Mouse (Mus musculus): ENCODE measurements around the gene Hoxa1.

The Hoxa1 gene

DNA sequence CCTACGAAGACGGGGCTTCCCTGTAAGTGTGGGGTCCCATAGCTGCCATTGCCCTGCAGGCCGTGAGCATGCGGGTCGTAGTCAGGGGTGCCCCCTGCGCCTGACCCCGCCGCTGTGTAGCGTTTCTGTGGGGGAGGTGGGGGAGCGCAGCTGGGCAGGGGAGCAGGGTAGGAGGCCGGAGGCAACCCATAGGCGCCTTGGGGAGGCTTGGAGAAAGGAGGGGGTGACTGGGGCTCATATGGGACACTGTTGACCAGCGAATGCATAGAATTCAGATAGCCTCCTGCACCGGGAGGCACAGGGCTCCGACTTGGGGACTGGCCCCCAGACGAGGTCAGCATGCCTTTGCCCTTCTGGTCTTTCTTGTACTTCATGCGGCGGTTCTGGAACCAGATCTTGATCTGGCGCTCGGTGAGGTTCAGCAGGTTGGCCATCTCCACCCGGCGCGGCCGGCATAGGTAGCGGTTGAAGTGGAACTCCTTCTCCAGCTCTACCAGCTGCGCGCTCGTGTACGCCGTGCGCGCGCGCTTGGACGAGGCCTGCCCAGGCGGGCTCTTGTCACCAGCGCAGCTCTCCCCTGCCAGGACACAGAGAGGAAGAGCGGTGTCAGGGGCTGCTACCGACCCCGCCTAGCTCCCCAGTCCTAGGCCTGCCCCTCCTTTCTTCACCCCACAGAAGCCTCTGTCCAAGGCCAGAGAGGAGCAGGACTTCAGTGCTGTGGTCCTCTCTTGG lies 12.2 kb upstream of the Hoxa1 start:
- no peak for DNase-seq

DNA sequence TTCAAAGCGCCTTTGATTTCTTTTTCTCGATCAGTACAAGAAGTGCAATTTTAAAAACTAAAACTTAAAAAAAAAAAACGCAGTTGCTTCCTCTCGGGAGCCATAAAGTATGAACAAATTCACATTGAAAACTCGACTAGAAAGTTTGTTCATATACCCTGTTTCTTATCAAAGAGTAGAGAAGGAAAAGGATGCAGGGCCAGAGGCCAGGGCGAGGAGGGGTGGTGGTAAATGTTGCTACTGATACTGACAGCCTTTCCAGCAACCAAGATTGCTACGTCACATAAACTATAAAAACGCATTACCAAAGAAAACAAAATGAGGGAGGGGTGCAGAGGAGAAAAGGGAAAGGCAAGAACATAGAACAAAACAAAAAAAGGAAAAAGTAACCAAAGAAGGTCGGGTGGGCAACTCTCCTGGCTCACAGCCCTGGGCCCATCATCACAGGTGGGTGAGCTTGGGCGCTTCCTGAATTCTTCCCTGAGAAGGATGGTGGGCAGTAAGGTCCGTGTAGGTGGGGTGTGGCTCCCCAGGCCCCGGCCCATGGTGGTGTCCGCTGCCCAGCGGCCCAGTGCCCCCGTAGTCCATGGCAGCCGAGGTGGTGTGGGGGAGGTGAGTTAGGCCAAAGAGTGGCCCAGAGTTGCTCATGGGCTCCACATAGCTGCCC lies 11.5 kb upstream of the Hoxa1 start:
- DNase-seq, result no peak

DNA sequence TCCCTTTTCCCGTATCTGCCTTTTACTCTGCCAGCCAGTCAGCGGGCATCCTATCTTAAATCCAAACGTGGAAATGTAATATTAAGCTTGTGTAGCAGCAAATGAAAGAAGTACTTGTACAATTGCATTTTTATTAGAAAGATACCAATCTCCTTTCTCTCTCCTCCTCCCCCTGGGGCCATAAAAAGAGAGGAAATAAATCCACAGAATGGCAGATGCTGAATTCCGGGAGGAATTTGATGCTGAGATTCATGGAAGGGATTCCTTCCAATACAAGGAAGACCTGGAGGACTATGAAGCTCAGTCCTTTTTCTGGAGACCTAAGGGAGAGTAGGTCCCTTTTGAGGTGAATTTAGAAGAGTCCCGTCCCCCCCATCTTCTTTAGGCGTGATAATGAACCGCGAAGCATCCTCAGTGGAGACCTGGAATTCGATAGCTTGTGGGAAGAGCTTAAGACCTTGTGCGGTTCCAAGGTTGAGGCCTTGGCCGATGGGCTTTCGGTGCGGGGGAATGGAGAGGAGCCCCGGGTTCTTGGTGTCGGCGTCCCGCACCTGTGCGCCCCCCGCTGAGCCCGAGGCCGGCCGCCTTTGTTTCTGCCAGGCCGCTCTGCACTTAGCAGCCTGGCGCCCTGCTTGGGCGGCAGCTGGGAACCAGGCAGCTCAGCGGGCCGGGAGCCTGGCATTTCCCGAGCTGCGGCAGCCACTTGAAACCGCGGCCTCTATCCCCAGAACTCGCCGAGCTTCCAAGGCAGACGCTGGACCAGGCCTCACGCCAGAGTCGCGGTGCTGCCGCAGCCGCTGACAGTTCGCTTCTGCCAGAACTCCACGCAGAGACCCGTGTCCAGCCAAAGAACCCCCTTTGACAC lies 10.3 kb upstream of the Hoxa1 start:
- no peak for DNase-seq

DNA sequence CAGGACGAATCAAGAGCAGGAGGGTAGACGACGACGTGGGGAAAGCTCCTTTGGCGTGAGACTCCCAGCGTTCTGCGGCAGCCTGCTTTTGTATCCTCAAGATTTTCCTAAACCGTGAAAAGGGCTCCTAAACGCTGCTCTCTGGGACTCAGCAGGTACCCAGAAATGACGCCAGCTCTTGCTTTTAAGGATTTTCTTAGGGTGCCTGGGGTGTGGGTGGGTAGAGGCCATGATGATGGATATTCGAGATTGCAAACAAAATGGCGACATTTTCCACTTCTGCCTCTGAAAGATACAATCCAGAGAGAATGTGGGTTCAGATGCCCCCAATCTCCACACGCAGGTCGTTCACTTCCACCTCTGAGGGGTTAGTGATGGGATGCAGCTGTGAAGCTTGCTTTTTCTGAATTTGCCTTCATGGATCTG lies 9.6 kb upstream of the Hoxa1 start:
- DNase-seq, result no peak

DNA sequence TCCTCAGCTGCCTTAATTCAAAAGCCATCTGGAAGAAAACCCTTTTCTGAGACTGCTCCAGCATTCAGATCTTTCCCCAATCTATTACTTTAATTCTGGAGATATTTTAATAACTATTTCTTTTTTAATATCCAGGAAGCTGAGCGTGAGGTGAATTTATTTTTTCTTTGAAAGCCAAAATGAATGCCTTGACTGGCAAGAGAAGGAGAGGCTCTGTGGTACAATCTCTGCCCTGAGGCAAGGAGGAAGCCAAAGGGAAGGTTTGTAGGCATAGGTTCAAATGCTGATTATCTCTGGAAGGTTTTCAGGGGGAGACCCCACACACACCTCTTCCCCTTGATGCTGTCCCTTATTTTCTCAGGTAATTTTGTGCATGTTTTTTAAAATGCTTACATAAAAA lies 9.1 kb upstream of the Hoxa1 start:
- no peak for DNase-seq

DNA sequence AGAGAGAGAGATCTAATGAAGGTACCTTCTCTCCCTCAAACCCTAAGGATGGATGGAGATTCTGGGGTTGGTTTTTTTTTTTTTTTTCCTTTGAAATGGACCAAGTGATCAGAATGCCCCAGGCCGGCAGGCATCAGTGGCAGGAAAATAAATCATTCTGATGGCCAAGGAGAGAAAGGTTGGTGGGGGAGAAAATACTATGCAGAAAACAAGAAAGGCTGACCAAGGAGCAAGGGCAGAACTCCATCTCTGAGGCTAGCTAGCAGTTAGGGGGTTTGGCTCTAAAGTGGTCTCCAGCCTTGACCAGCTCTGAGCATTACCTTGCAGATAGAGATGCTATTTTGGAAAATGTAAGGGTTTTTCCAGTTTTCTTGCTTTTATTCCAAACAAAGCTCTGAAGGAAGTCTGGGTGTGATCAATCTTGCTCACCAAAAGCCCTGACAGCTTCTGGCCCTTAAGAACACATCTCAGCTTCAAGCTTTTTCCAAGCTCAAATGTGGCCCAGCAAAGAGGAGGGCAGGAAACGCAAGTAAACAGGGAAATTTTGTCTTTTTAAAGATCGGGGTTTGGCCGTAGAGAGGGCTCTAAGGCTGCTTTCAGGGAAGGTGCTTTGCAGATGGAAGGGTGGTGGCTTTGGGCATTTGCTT lies 8.4 kb upstream of the Hoxa1 start:
- DNase-seq, result no peak

DNA sequence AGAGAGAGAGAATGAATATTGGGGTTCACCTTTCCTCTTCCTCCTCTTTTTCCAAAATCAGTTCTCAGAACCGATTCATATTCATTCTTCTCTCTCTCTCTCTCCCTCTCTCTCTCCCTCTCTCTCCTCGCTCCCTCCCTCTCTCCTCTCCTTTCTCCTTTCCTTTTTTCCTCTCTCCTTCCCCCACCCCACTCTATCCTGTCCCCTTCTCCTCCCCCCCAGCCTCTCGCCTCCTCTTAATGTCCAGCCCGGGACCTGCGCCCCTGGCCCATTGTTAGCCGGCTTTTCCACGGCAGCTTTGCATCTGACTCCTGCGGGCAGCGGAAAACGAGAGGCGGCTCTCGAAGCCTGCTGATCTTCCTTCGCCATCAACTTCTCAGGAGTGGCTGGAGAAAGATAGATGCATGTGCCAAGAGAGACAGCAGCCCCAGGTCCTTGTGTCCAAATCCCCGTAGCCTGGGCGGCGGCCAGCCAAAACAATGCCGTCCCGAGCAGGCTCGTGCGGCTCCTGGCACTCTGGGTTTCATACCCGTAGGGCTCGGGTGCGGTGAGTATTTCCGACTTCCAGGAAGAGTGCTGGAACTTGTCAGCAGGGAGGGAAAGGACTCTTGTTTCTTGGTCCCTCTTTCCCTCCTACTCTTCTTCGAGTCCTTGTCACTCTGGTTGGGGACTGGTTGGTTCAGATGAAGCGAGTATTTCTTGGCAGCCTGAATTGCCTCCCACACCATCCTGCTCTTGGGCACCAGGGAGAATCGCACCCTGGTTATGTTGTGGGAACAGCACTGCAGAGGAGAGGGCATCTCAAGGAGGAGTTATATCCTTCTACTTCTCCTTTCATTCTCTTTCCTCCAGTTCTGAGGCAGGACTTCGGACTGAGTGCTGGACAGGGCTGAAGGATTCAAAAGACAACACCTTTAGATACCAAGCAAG lies 7.6 kb upstream of the Hoxa1 start:
- DNase-seq, result no peak

DNA sequence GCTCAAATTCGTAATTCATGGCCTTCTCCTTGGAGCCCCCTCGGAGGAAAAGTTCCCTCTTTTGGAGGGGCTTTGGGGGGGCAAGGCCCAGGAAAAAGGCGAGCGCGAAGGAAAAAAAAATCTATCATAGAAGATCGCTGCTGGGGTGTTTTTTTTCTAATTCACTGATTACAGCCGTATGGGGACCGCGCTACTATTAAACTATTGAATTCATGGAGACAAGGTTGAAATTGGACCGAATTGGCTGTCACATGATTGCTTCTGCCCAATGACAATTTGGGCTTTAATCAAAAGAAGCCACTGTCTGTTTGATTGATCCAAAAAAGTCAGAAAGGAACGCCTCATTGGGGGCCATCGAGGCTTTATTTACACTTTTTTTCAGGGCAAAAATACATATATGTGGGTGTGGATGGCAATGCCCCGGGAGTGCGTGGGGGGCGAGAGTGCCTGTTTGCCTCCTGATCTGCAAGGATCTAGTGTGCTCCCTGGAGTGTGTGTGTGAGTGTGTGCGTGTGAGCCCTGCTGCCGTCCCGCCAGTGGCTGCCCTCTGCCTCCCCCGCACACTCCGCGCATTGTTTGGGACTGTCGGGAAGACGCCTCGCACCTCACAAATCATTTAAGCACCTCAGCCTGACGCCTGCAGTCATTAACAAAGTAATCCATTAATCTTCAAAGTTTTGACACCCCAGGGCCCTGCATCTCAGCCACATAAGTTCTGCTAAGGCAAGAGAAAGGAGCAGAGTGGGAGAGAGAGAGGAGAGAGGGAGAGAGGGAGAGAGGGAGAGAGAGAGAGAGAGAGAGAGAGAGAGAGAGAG lies 6.7 kb upstream of the Hoxa1 start, which contains the start of gene Hoxa2:
Gene Hoxa2, minus strand, starts transcription at position 206 of the 815 bp plus-strand sequence.
- DNase-seq, result no peak

DNA sequence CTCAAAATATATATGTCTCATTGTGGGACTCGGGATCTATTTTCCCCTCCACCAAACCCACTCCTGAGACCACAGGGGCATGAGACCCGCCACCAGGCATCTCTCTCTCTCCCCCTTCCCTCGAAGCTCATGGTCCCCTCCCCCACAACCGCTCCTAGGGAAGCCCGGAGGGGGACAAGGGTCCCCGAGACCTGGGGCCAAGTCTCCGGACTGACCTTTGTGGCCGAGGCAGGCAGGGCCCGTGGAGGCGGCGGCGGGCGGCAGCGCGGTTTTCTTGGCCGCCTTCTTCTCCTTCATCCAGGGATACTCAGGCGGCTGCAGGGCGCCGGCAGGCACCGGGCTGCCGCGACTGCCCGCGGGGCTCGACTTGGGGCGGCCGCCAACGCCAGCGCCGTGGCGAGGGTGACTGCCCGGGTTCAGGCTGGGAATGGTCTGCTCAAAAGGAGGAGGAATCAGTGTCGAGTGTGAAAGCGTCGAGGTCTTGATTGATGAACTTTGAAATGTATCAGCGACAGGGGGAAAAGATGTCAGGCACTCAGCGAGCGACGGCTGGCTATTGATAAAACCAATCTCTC lies 6.0 kb upstream of the Hoxa1 start:
- no peak for DNase-seq

DNA sequence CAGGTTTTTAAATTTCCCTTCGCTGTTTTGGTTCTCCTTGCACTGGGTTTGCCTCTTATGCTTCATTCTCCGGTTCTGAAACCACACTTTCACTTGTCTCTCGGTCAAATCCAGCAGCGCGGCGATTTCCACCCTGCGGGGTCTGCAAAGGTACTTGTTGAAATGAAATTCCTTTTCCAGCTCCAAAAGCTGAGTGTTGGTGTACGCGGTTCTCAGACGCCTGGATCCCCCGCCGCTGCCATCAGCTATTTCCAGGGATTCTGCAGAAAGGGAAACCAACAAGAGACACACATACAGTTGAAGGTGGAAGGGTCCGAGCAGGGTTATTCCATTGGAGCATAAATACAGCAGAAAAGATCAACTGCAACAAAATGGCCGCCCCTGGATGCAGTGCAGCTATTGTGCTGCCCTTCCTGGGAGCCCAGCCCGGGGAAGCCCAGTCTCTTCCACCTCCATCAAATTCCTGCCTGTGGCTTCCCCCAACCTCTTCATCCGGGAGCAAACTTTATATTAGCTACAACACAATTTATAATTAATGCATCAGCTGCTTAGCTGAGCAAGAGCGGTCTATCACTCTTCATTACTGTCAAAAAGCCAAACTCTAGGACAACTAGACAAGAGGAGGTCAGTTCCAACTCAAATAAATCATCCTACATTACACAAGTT lies 5.4 kb upstream of the Hoxa1 start:
- no peak for DNase-seq

DNA sequence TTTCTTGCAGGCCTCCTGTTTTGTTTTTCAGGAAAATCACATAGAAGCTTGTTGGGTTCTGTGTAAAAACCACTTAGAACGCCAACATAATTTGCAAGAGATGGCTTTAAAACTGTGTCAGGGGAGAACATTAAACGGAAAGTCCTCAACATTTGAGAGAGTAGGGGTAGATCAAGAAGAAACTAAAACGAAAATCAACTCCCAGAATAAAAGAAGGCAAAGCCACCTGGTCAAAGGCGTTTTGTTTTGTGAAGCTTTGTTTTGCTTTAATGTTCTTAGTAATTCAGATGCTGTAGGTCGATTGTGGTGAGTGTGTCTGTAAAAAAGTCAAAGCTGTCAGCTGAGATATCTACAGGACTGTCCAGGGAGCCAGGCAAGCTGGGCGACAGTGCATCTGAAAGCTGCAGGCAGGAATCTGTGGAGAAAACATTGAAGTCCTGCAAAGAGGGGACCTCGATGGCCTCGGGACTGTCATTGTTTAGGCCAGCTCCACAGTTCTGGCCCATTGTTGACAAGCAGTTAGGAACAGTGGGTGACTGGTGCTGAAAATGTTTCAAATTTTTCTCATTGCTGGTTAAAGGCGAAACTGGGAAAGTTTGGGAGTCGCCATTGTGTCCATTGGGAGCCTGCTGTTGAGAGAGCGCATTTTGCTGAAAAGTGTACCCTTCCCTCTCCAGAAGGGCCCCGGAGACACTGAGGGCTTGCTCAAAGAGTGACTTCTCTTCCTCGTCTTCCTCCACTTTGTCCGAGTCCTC lies 4.7 kb upstream of the Hoxa1 start:
- no peak for DNase-seq

DNA sequence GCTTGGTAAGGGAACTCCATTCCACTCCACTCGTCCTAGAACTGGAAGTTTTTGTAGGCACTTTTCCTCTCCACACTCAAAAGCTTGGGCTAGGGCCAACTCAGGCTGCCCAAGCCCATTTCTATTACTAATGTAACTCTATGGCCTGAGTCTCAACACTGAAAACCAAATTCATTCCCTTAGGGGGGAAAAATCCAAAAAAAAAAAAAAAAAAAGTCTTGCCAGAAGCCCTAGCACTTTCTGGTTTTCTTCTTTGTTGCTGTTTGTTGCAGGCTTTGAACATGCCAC lies 3.9 kb upstream of the Hoxa1 start:
- no peak for DNase-seq

DNA sequence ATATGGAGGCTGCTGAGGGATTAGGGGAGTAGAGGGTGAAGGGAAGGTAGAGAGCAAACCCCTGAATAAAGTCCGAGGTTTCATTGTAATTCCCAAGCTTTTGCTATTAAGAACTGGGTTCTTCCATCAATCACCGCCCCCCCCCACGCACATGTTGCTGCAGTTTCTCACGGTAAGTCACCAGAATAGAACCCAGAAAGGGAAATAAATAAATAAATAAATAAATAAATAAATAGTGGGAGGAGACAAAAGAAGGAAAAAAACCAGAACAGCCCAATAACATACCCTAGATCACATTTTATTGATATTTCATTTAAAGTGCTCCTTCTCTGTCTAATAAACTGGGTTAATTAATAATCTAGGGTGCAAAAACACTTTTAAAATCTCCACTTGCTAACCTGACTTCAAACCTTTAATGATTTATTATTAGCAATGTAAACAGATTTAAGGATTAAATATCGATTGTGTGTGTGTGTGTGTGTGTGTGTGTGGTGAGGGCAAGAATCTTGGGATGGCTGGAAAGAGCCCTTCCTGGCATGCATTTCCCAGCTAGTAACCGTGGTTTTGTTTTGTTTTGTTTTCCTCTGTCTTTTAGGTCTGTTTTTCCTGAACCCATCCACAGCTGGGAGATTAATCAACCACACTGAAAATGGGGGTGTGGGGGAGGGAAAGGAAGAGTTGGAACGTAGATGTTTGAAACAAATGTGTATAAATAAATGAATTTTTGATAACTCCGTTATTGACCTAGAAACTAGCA lies 3.4 kb upstream of the Hoxa1 start:
- DNase-seq, result no peak

DNA sequence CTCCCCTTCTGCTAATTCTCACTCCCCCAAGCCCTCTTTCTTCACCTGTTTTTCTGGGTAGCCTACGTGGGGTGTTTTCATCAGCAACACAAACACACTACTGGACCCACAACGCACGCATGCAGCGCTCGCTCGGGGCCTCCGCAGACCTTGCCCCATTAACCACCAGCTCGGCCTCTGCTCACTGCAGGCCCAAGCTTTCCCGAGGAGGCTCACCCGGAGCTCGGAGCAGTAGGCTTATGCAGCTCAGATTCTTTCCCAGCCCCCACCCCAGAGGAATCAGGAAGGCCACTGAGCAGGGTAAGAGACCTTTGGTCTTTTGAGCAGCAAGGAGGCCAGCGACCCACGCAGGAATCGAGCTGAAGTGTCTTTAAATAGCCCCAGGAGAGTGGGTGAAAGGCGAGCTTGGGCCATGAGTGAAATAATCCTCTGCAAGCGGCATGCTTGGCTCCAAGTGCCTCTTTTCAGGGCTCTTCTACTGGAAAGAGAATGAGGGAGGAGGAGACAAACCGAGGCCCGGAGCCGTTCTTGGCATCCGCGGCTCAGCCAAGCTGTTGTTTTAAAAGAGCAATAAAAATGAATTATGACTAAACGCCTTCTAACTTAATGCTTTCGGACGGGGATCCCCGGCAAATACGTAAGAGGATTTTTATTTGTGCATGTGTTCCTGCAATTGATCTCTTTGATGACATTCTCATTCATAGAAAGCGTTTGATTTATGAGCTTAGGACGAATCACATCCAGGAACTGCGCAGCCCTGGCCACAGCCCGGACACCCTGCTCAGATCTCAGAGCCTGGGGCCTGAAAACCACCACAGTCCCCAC lies 2.6 kb upstream of the Hoxa1 start:
- no peak for DNase-seq

DNA sequence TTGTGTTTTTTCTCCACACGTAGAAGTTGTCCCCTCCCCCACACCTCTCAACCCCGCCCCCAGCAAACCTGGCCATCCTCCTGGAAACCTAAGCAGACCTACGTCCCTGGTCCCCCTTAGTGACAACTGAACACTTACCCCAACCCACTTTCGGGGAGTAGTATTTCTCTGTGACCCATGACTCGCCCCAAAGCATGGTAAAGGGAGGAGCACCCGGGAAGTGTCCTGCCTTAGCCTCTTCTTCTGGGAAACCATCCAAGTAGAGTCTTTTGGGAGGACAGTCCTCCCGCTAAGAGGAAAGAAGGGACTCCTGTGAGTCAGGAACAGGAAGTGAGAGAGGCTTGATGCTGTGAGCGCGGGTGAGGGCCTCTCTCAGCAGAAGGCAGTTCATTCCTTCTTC lies 1.9 kb upstream of the Hoxa1 start:
- no peak for DNase-seq

DNA sequence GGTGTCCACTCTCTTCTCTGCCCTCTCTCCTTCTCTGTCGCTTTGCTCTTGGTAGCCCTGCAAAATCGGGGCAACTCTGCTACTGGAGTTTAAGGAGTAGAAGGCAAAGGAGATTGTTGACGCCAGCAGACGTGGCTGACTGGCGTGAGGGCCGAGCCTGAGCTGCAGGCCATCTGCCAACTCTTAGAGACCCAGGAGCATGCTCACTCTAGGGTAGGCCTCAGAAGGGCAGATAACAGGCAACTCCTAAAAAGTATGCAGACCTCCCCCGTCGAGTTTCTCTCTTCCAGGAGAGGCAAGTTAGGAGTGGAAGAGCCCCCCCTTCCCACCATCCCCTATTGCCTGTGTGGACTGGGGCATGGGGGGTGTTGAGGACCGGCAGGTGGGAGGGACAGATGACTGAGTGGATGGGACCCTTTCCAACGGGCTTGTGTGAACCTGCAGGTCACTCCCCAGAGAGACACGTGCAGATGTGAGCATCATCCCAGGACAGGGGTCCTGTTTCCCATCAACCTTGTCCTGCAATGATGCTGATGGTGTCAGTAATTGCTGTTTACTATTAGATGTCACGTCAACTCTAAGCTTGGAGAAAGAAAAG lies 1.1 kb upstream of the Hoxa1 start:
- no peak for DNase-seq

DNA sequence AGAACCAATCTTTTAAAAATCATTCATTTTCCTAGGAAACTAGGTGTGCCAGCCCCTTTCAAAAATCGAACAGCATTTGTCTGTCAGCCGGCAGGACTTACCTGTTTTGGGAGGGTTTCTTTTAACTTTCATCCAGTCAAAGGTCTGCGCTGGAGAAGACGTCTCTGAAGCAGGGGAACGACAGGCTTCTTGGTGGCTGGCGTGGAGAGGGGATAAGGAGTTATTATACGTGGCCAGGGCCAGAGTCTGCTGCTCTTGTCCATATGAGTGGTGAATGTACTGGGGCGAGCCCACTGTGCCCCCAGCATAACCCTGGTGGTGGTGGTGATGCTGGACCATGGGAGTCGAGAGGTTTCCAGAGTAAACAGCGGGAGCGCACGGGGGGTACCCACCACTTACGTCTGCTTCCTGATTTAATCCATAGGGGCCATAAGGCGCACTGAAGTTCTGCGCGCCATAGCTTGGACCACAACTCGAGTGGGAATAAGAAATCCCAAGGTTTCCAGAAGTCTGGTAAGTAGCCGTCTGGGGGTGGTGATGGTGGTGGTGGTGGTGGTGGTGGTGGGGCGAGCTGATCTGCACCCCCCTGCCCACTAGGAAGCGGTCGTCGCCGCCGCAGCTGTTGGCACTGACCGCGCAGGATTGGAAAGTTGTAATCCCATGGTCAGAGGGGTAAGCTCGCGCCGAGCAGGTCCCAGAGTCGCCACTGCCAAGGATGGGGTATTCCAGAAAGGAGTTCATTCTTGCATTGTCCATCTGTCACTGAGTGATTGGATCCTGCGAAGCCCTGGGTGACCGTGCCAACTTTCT lies 446 bp downstream of the Hoxa1 start:
- DNase-seq, result no peak

Data from right cerebral cortex, postnatal 14 days (tissue).